Mouse (Mus musculus): ENCODE measurements around the gene Slco1a4.
"Not testable (repeated sequence)": the region's sequence is repeated elsewhere in the genome, so short reads cannot be mapped to it uniquely, and the experiment has no call there.

Gene Slco1a4

DNA sequence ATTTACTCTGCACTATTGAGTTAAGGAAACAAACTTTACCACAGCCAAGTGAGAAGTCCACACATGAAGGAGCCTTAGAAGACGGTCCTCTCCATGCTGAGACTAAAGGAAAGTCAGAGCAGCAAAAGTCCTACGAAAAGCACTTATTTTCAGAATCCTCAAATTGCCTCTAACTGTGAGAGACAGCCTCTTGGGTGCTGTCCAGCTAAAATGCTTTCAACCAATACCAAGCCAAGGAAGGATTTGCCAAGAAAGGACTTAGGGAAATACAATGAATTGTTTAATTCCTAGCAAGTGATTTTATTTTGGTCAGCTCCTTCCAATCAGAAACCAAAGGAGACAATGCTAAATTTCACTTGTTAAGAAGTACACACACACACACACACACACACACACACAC is at the start of gene Slco1a4:
Gene Slco1a4, minus strand, starts transcription at position 115 of the 400 bp plus-strand sequence.
- no peak for DNase-seq (ENCODE audit: low spot score in 2 of 2)

DNA sequence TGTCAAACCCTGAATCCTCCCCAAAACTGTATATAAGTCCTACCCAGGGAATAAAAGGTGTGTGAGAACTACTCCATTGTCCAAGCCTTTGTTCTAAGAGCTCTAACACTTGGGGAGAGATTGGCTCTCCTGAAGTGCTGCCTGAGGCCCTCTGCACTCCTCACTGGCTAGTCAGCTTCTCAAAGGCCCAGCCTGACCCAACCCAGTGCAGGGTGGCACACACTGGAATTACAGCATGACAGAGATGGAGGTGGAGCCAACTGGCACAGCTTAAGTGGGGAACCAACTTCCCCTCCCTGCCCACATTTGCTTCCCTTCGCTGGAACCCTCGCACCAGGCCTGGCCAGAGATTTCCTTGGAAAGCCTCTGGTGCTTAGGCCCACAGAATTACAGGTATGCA is 42.2 kb upstream of the Slco1a4 start:
- no peak for DNase-seq (ENCODE audit: low spot score in 2 of 2)

DNA sequence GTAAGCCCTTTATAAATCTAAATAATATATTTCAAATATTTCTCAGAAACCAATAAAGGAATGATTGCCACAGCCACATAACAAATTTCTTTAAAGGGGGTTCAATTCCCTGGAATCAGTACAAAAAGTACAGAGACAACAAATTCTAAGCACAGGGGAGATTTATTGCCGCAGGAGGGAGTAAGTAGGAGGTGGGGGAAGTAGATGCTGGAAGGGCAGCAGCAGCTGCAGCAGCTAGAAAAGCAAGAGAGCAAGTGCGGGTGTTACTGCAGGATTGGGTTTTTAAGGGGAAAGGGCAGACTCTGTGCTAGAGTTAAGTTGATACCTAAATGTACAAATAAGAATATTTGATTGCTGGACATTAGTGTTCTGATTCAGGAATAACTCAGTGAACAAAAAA is 33.7 kb upstream of the Slco1a4 start:
- no peak for DNase-seq (ENCODE audit: low spot score in 2 of 2)

DNA sequence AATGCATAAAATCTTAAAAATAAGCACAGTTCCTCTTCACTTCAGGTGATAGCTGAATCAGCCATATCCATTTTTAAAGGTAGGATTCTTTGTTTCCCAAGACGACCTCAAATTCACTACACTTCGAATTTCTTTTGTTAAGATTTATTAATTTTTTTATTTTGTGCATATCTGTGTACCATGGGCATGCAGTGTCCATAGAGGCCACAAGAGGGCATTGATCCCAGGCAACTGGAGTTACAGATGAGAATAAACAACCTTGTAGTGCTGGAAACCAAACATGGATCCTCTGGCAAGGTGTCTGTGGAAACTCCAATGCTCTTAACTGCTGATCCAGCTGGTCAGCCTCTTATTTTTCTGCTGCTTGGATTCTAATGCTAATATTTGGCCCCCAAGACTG is 32.2 kb upstream of the Slco1a4 start:
- DNase-seq (ENCODE audit: low spot score in 2 of 2) = no peak

DNA sequence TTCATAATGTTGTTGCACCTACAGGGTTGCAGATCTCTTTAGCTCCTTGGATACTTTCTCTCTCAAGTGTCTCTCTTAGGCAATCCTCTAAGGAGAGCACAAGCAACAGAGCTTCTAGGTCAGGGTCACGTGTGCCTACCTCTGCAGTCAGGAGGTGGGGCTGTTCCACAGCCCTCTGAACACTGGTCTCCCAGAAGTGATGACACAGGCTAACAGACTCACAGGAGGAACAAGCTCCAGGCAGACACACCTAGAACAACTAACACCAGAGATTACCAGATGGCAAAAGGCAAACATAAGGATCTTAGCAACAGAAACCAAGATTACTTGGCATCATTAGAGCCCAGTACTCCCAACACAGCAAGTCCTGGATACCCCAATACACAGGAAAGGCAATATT is 26.6 kb upstream of the Slco1a4 start:
- DNase-seq (ENCODE audit: low spot score in 2 of 2) = no peak

DNA sequence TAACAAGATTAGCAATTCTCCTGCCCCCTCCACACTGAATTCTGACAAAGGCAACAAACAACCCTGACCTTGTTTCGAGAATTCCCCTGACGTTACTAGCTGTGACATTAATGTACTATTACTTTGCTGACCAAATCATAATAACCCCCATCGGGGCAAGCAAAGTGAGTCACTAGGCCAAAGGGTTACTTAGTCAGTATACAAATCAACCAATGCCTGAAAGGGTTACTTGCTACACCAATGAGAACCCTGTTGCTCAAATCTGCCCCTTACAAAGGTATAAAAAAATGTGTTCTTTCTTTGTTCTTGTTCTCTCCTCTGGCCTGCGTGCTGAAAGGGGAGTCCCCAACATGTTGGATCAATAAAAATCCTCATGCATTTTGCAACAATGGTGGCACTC is 19.7 kb upstream of the Slco1a4 start:
- DNase-seq (ENCODE audit: low spot score in 2 of 2) = not testable (repeated sequence)

DNA sequence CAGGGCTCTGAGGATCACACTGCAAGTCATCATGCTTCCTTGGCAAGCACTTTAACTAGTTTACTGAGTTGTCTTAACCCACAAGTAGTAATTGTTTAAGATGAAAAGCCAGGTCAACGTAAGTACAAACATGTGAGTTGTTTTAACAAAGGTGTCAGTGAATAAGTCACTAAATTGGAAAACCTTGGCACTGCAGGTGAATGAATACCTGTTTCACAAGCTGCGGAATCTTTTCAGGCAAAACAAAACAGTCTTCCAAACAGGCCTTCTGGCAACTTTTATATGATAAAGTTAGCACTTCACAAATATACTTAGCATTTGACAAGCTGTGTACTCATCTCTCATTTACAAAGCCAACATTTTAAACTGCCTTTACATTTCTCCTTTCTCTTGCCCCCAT is 15.7 kb upstream of the Slco1a4 start:
- DNase-seq (ENCODE audit: low spot score in 2 of 2) = no peak

DNA sequence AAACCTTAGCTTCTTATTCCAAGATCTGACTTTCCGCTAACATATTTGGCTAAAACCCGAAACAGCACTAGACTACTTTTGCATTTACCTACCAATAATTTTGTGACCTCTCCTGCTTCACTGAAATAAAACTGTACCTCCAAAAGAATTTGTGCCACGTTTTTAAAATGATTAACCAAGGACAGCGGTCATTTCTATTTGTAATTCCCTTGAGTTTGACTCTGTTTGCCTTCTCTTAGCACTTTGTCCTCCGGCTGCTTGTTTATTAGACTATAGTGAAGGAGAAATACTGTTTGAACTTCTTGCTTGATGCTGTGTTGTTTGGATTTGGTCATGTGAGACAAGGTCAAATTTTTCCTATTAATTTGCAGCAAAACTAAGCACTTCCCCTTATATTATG is 12.7 kb upstream of the Slco1a4 start:
- no peak for DNase-seq (ENCODE audit: low spot score in 2 of 2)

DNA sequence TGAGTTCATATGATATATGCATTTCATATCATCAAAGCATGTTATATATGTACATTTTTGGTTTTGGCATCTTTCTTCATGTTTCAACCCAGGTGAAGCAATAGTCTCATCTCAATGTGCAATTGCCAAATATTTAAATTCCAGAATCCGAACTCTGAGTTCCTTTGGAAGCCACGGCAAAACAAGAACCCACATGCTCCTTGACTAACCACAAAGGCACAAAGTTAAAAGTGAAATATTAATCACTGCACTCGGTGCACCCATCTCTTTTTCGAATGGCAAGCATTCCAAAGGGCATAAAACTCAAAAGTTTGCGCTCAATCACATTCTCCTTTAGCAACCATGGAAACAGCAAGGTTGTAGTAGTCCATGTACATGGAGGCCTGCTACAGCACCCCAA is 10.0 kb upstream of the Slco1a4 start:
- DNase-seq (ENCODE audit: low spot score in 2 of 2) = no peak

DNA sequence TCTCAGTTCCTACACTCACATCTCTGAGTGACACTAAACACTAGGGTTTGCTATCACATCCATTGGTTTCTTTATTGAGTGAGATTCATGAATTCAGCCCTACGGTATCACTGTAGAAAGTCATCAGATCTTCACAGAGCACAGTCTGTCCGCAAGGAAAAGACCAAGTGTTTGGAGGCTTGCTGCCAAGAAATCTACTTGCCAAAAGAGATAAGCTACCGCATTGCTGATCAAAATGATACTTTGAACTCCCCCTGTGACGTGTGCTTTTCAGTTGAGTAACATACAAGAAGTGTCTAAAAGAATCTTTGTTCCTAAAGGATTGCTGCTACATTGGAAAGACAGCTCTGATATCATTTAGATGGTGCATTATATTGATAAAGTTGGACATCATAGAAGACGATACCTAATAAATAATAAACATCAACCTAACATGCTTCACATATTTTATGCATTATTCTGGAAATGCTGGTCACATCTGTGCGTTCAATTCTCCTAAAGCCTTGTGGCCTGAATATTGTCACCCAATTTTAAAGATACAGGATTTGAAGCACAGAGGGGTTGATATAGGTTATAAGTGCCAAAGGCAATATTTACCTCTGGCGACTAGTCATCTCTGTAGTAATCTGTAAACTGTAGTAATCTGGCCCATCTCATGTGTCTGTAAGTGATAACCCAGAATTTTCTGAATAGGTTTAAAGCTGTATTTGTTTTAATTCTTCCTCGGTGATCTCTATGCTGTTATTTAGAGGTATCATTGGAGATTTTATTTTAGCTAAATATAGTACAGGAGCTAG is 1.9 kb upstream of the Slco1a4 start:
- no peak for DNase-seq (ENCODE audit: low spot score in 2 of 2)

DNA sequence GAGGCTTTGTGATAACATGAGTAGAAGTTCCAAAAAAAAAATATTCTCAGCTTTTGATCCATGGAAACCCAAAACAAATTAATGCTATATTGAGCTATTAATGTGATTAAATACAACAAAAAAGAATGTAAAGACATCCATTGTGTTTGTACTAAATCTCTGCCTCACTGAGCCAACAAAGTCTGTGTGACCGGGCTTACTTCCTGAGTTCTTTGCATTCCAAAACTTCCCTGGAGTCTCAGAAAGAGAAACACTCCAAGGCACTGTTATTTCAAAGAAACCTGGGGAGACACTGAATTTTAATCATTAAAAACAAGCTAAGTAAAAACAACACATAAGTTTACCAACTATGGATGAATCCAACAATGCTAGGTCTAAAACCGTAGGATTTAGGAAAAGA is 2.4 kb downstream of the Slco1a4 start:
- no peak for DNase-seq (ENCODE audit: low spot score in 2 of 2)

DNA sequence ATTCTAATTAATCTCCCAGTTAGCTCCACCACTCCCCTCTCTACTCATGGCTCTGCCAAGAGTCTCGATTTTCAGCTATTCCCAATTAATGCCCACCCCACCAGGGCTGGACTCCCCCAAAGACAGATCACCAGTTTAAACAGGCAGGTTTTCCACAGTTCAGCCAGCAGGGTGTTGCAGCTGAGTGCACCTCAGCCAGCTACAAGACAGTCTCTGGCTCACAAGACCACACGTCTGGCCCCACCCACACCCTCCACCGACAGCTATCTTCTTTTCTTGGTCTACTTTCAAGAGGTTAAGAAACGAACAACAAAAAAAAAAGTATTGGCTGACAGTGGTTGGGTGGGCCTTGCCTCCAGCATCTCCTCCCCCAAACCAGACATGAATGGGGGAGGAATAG is 6.9 kb downstream of the Slco1a4 start:
- DNase-seq (ENCODE audit: low spot score in 2 of 2) = no peak

DNA sequence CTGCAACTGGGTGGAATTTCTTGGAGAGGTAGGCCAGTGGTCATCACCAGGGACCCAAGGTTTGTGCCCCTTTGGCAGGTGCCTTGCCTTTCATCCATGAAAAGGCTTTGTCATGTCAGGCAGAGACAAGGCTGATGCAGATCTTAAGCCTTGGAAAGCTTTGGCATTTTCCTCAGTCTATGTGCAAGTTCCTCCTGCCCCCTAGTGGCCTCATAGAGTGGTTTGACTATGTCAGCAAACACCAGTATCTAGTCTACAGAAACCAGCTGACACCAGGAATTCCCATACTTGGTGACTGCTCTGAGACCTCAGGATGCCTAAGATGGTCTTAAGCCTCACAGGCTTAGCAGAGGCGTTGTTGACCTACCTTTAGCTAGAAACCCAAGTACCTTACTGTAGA is 58.2 kb downstream of the Slco1a4 start:
- DNase-seq (ENCODE audit: low spot score in 2 of 2) = peak in 1 of 2 experiments; percentile 6

DNA sequence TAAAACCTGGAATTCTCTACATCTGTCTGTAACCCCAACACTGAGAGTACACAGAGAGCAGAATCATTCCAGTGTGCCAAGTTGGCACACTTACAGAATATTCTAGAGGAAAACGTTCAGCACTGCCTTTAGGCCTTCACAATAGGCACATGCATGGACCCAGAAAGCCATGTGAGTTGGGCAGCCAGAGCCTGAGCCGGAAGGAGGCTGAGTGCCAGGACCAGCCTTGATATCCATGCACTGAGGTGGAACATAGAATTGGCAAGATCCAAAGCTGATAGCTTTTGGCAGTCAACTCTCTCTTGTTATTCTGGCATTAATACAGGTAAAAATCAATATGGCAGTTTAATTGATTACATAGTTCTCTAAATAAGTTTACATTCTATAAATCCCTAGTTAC is 81.5 kb downstream of the Slco1a4 start:
- DNase-seq (ENCODE audit: low spot score in 2 of 2) = no peak

DNA sequence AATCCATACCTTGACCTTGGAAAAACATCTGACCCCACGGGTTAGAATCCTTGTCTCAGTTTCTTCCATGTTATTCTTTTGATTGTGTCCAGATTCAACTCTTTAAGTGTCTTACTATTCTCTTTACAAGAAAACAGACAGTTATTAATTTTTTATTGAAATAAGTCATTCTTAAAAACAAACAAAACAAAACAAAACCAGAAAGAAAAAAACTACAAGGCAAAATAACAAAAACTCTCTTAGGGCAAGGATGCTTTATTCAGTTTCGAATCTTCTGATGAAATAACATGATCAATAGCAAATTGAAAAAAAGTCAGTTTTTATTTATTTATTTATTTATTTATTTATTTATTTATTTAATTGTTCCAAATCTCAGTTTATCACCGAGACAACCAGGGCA is 82.3 kb downstream of the Slco1a4 start, which contains the start of gene Gm5724:
Gene Gm5724, minus strand, starts transcription at position 101 of the 400 bp plus-strand sequence.
- DNase-seq (ENCODE audit: low spot score in 2 of 2) = no peak

Measured in frontal cortex, postnatal 14 days (tissue).